Mouse (Mus musculus): Measurements from ENCODE around the gene Tnfsf10.

- TF ChIP-seq CTCF (IDR thresholded peaks at IDR 0.05; ENCODE audit: low read depth), result no peak
- TF ChIP-seq EP300 (IDR thresholded peaks at IDR 0.05; ENCODE audit: low read depth), result no peak
Measured at GRCm38 (mm10) chr3:27342462-27342861, 25.6 kb downstream of the Tnfsf10 start.
